ENCODE assay signal across 1 mouse cellular context in genomic region chr2:71096170-71096569, GRCm38 (mm10).
TF ChIP-seq lines count a peak whose summit lies in the region.

No protein-coding gene starts in this region.

TF ChIP-seq in MEL, 35 proteins besides CTCF, POLR2A, EP300 and RAD21 (continued from another document):
- TF ChIP-seq MXI1 (IDR thresholded peaks at IDR 0.05; ENCODE audit: low read depth, low read length) (no peak), JUND (IDR thresholded peaks at IDR 0.05; ENCODE audit: low read depth, low read length) (peak; percentile 83), E2F4 (IDR thresholded peaks at IDR 0.05; ENCODE audit: borderline replicate concordance, low read depth, low read length) (no peak), MAX (IDR thresholded peaks at IDR 0.05; ENCODE audit: low read length) (peak; percentile 90), NELFE (IDR thresholded peaks at IDR 0.05; ENCODE audit: low read depth, low read length) (no peak), ZNF384 (IDR thresholded peaks at IDR 0.05; ENCODE audit: low read depth, low read length) (no peak), CHD1 (IDR thresholded peaks at IDR 0.05; ENCODE audit: low read depth, low read length) (no peak), ZC3H11A (IDR thresholded peaks at IDR 0.05; ENCODE audit: low read depth, low read length) (no peak), USF1 (IDR thresholded peaks at IDR 0.05; ENCODE audit: low read depth, low read length) (peak; percentile 99), ZKSCAN1 (IDR thresholded peaks at IDR 0.05; ENCODE audit: low read depth, low read length) (no peak), SIN3A (IDR thresholded peaks at IDR 0.05; ENCODE audit: low read length) (peak; percentile 94), UBTF (IDR thresholded peaks at IDR 0.05; ENCODE audit: borderline replicate concordance, insufficient read depth, low read depth, low read length) (no peak), POLR2AphosphoS2 (IDR thresholded peaks at IDR 0.05; ENCODE audit: low read length) (peak; percentile 79), MAFK (IDR thresholded peaks at IDR 0.05; ENCODE audit: borderline replicate concordance, low read depth, low read length) (no peak), USF2 (IDR thresholded peaks at IDR 0.05; ENCODE audit: borderline replicate concordance in 1 of 2, insufficient read depth in 1 of 2, low read depth in 1 of 2, low read length in 2 of 2) (peak; percentile 87 to 98), GABPA (IDR thresholded peaks at IDR 0.05; ENCODE audit: low read depth, low read length) (no peak), ZMIZ1 (IDR thresholded peaks at IDR 0.05; ENCODE audit: low read depth, low read length) (no peak), RCOR1 (IDR thresholded peaks at IDR 0.05; ENCODE audit: low read depth, low read length) (peak; percentile 83), TCF12 (IDR thresholded peaks at IDR 0.05; ENCODE audit: low read depth, low read length) (peak; percentile 82), GATA1 (IDR thresholded peaks at IDR 0.05; ENCODE audit: low read depth, low read length) (peak; percentile 97), BHLHE40 (IDR thresholded peaks at IDR 0.05; ENCODE audit: borderline replicate concordance, low read depth, low read length) (peak; percentile 97), ELF1 (IDR thresholded peaks at IDR 0.05; ENCODE audit: low read depth, low read length) (no peak)
